Mouse (Mus musculus): ENCODE results near the gene Slc44a4.

The Slc44a4 gene

DNA sequence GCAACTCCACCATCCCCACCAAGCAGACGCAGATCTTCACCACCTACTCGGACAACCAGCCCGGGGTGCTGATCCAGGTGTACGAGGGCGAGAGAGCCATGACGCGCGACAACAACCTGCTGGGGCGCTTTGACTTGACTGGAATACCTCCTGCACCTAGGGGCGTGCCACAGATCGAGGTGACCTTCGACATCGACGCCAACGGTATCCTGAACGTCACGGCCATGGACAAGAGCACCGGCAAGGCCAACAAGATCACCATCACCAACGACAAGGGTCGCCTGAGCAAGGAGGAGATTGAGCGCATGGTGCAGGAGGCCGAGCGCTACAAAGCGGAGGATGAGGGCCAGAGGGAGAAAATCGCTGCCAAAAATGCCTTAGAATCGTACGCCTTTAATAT lies 64.0 kb downstream of the Slc44a4 start:
- ChIA-PET POLR2A (interaction anchor here in 3 of 4 experiments (0.6 to 7.3 kb wide), 11 partner anchors 8 to 28 kb away, joined by 3 to 111 read pairs (median 4); no protein-coding TSS in a partner anchor), CTCF (interaction anchor here in 2 of 4 experiments (0.6 to 1.3 kb wide), 3 partner anchors 11 to 64 kb away, joined by 3 to 11 read pairs (median 7); partner anchors contain the start of gene Slc44a4 (in 1 of the 2))

DNA sequence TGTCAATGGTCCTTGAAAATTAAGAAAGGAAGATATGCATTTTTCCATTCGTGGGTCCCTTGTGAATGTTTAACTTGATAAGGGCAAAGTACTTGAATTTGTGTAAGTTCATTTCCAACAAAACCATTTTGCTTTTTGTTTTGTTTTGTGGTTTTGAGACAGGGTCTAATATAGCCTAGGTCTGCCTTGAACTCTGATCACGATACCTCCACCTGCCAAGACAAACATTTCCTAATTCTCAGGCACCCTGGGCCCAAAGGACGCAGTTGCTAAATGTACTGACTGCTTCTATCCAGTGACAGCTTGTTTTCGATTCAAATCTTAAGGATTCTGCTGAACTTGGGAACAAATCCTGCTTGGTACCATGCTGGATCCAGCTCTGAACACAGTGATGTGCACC lies 65.4 kb downstream of the Slc44a4 start:
- ChIA-PET CTCF (interaction anchor here in 2 of 4 experiments (0.7 to 1.1 kb wide), 2 partner anchors 23 to 27 kb away, joined by 3 to 4 read pairs; no protein-coding TSS in a partner anchor), POLR2A (interaction anchor here in 3 of 4 experiments (0.6 to 1.3 kb wide), 7 partner anchors 15 to 322 kb away, joined by 3 to 7 read pairs (median 4); partner anchors contain the start of gene Hspa1b (in 1 of the 3))

Data from embryonic stem cell, embryonic (primary cell).